Mouse (Mus musculus) mesoderm, embryonic 11.5 days (tissue): ENCODE results near the gene Sim2.

Experiments
- DNase-seq: peaks from one replicate; pipeline ENCODE4 v3.0.0-alpha.2; 2012; ENCODE audit warnings: low read depth, low spot score

Sim2 gene

DNA sequence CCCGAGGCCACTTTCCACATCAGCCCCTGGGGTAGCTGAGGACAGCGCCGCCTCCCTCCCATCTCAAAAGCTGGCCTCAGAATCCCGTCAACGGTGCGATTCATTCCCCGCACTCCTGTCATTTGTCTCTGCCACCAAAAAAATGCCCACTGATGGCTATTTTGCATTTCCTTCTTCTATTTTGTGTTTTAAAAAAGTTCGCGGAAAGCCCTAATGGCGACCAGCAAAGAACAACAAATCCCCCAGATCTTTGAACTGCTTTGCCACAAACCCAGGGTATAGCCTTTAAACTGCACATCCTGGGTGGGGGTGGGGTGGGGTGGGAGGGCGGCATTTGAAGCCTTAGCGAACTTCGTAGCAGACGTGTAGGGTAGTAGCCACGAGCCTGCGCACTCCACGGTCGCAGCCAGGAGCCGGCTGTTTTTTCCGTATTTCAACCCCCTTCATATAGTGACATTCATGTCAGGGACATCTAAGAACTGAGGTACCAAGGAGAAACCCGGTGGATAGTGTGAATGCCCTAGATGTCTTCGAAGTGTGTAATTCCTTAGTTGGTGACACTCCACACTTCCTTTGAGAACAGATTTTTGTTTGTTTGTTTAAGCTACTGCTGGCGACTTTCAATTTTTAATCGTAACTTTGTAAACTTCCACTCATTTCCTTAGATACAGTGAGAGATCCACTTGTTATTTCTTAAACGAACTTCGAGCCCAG, 10.5 kb downstream of the Sim2 start:
- no peak for DNase-seq

DNA sequence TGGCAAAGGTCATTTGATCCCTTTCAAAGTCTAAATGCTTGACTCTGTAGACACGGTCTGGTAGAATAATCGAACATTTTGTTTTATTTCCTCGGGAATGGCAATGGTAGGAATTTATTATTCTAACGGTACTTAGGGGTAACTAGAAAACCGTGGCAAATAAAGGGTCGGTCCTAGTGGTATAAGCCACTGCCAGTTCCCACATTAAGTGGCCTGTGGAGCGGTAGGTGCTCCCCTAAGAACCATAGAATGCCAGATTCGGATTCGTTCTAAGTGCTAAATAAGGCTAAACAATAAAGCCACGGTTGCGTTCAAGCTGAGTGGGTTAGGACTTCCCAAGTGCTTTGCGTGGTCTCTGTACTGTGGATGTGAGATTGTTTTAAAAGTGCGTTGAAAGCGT, 11.7 kb downstream of the Sim2 start:
- DNase-seq, result no peak

DNA sequence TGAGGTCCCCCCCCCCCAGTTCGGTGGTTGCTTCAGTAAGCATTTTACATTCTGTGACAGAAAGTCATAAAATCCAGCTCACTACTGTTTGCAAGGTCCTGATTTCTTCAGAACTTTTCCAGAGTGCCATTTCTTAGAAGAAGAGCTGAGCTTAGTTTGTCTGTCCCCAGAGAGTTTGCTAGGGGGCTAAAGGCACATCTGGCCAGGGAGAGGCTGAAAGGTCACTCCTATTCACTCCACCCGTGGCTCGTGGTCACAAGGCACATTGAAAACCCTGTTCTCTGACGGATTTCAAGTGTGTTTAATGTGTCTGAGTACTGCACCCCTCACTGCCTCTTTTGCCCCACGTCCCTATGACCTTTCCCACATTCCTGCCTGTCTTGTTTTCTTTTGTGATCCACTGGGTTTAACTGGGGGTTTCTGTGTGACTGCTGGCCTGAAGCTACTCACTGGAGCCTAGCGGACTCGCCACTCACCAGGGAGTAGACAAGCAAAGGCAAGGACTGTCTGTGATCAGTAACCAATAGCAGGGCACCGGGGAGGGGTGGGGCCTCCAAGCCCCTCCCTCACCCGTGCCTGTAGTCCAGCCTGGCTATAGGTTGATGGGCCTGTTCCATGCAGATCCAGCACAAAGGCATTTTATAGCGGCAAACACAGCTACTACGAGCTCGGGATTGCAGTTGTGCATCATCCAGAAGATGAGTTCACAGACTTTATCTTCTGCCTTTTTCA, 13.2 kb downstream of the Sim2 start:
- DNase-seq, result peak; percentile 78

DNA sequence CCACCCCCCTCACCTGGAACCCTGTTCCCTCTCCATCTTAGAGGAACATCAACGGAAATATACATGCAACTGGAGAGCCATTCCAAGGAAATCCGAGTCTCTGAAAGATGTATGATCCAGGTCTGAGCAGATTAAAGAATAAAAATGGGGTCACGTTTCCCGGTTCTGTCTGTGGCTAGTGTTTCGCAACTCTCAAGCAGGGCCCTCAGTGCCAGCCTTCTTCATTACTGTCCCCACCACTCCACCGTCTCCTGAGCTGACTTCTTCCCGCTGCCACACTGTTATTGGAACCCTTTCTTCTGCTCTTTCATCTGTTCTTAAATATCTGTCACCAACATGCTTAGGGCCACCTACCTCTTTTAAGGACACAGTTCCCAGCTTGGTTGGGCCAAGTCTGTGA, 28.4 kb downstream of the Sim2 start:
- DNase-seq, result no peak

DNA sequence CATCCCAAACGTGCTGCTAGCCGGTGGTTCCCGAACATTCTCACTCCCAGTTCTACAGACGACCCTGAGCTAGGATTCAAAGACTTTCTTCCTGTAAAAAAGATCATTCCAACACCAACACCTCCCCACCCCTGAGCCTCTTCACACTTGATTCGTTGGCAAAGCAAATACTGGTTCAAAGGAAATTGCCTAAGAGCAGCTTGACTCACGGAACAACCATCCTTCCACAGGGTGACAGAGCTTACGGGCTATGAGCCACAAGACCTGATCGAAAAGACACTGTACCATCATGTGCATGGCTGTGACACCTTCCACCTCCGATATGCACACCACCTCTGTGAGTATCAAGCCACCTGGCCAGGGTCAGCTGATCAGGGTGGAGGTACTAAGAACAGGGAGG, 30.0 kb downstream of the Sim2 start:
- DNase-seq, result no peak

DNA sequence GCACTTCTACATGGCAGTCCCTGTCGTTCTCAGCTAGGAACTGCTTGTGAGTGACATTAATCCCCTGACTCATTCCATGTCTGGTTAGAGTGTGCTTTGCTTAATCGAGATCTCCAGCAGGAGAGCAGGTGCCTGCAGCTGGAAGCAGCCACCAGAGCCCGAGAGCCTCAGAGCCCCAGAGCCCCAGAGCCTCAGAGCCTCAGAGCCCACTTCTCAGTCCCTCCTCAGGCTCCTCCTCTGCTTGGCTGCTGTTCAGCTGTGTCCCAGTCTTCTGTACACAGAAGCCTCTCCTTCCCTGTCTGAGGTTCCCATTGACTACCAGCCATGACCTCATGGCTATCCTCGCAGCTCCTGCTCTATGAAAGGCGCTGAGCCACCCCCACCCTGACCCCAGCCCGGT, 32.6 kb downstream of the Sim2 start:
- no peak for DNase-seq

DNA sequence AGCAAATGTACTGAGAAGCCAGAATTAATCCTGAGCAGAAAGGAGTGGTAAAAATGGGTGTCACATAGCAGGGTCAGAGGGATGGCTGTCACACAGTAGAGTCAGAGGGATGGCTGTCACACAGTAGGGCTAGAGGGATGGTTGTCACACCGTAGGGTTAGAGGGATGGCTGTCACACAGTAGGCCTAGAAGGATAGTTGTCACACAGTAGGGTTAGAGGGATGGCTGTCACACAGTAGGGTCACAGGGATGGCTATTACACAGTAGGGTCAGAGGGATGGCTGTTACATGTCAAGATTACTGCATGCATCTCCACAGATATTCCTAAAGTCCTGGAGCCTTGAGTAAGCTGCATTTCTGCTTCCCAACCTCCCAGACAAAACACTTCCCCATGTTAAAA, 33.7 kb downstream of the Sim2 start:
- no peak for DNase-seq

DNA sequence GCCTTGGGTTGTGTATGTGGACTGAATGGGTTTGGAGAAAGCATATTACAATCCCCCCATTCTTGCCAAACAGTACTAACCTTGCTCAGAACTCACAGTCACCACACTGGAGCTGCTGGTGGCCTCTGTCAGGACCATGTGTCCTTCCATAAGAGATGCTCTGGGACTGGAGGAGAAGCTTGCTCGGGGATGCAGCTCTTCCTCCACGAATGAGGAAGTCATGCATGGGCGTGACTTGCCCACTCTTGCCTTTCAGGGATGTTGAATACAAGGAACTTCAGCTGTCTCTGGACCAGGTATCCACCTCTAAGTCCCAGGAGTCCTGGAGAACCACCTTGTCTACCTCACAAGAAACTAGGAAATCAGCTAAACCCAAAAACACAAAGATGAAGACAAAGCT, 37.6 kb downstream of the Sim2 start:
- no peak for DNase-seq

DNA sequence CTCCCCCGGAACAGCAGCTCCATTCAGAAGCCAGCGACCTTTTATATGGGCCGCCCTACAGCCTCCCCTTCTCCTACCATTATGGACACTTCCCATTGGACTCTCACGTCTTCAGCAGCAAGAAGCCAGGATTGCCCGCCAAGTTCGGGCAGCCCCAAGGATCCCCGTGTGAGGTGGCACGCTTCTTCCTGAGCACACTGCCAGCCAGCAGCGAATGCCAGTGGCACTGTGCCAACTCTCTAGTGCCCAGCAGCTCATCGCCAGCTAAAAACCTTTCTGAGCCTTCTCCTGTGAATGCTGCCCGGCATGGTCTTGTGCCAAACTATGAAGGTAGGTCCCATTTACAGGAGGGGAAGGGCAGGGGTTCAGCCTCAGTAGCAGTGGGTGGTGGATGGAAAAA, 38.5 kb downstream of the Sim2 start:
- no peak for DNase-seq

DNA sequence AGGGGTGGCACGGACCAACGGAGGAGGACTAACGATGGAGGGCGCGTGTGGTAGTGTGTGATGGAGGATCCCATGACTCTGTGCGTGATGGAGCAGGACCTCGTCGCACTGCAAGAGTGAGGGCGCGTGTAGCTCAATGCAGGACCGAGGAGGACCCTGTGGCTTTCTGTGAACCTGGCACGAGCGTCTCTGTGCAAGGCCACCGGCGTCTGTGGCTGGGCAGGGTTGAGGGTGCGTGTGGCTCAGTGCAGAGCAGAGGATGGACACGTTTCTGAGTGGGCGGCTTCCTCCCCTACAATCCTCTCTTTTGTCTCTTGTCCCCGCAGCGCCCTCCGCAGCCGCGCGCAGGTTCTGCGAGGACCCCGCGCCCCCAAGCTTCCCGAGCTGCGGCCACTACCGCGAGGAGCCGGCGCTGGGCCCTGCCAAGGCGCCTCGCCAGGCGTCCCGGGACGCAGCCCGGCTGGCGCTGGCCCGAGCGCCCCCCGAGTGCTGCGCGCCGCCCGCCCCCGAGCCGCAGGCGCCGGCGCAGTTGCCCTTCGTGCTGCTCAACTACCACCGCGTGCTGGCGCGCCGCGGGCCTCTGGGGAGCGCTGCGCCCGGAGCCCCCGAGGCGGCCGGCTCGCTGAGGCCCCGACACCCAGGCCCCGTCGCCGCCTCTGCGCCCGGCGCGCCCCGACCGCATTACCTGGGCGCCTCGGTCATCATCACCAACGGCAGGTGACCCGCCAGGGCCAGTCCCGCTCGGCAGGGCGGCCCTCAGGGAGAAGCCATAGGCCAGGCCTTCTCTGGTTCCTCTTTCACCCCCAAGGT, 40.6 kb downstream of the Sim2 start:
- DNase-seq, result peak; percentile 41

DNA sequence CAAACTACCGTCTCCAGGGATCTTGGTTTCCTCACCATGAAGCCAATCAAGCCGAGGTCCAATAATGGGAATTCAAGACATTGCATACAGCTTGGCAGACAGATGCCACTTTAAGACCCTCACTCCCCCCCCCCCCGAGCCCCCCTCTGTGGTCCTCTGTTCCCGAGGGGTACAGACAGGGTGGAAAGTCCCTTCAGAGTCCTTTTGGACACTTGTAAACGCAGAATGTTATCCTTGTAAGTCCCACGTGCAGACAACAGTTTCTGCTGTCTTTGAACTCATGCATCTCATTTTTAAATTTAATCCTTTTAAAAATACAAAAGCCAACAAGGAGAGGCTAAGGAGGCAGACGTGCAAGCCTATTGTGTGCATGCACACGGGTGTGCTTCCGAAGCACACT, 41.5 kb downstream of the Sim2 start:
- no peak for DNase-seq

DNA sequence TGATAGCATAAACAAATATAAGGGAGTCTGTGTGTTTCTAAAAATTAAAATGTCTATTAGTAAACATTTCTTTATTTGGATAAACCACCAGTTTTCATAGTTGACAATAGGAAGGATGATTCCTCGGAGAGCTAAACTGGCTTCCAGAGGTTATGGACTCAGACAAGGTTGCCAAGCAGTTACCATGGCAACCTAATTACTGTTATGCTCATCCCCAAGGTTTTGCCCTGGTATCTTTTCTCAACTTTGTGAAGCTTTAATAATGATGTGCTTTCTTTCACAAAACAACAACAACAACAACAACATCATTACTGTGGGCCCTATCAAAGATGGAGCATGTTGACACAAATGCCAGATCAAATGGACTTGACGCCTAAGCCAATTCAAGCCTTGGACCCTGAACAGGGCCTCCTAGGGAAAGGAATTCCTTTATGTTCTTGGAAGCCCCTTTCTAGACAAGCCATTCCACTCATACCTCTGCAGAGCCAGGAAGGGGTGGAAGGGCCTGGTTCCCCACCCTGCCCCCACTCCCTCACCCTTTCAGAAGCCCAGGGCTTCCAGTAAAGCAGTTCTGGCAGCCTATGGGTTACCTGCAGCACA, 43.6 kb downstream of the Sim2 start:
- peak; percentile 47 for DNase-seq

DNA sequence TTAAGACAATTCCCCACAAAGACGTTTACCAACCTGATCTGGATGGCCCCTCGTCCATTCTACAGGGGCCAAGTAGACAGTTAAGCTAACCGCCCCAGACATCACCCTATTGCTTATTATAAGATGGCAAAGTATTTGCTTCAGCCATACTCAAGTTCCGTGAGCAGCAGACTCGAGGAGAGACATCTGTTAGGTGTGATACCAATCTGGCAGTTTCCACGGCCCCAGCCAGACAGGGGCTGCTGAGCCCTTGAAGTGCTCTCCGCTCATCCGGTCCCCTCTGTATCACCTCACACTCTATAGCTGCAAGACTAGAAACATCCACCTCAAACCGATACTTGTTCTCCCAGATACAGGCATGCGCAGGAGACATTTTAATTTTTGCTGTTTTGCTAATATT, 49.5 kb downstream of the Sim2 start:
- DNase-seq, result no peak

DNA sequence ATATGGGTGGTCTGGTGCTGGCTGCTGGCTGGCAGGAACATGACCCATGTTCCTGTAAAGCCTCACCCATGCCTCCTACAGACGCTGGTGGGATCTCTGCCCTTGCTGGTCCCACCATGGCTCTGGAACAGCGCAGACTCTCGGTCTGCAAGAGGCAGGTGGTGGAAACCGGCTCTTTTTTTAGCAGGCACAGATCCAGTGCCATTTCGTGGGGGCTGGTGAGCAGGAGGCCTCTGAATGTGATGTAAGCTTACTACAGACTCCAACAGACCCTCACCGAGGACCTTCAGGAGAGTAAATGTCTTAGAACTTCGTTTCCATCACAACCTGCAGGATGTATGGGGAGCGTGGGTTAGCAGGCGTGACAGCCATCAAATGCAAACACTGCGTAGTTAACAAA, 56.0 kb downstream of the Sim2 start:
- no peak for DNase-seq

DNA sequence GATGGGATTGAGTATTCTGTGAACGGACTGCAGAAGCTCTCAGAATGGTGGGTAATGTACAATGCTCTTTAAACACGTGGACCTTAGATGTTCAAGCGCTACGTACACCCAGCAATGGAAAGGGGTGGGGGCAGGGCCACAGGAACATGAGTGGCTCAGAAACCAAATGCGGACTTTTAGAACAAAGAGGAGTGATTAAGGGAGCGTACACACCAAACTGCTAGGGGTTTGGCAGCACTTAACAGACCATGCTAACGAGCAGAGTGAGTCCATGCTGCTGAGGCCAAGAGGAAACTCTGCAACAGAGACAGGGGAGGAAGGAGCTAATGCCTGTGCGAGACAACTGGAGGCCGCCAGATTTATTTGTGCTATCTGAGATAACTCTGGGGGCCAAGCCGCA, 58.6 kb downstream of the Sim2 start:
- DNase-seq, result no peak

DNA sequence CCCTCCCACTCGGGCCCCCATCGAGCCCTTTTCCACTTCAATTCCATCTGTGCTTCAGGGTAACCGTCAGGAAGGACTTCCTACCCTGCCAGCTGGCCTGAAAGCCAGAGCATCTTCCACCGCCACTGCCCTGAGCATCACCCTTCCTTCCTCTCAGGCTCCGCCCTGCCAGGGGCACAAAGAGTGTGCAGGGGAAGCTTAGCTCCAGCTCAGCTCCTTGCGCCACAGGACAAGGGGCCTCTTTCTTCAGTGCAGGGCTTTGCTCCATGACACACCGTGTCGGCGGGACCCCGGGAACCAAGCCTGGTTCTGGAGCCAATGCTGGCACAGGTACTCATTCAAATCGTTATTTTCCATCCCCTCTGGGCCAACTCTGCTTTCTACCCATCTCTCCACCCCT, 63.4 kb downstream of the Sim2 start:
- DNase-seq, result no peak

DNA sequence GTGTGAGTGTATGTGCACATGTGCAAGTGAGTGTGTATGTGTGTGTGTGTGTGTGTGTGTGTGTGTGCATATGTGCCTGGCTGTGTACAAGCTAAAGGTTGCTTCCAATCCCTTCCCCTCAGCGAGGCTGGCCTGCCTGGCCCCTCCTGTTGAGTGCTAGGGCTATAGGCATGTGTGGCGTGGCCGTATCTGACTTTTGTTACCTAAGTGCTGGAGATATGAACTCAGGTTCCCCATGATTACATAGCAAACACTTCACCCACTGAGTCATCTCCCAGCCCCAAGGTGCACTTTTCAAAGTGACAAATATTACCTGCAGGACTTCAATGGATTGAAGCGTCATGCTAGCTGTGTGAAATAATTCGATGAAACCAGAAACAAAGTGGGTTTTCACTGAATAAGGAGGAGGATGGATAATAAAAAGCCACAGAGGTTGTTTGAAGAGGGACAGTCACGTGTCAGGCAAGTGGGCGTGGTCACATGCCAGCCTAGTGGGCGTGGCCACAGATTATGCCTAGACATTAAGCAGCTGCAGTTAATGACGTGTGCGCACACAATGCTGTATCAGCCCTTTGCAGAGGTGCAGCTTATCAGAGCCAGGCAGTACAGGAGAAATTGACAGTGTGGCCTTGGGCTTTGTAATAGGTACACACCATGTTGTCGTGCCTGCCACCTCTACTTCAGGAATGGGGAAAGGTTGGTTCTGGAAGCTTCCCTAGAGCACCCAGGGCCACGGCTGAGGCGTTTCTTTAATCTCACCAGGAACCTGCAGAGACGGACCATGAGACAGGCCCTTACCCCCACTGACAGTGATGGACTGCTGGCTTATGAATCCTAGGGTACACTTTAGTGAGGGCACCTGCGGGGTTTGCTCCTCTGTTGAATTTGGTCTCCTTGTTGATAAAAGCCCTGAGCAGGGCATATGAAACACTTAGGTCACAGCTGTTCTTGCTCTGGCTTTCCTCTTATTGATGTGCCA, 65.7 kb downstream of the Sim2 start:
- DNase-seq, result no peak

DNA sequence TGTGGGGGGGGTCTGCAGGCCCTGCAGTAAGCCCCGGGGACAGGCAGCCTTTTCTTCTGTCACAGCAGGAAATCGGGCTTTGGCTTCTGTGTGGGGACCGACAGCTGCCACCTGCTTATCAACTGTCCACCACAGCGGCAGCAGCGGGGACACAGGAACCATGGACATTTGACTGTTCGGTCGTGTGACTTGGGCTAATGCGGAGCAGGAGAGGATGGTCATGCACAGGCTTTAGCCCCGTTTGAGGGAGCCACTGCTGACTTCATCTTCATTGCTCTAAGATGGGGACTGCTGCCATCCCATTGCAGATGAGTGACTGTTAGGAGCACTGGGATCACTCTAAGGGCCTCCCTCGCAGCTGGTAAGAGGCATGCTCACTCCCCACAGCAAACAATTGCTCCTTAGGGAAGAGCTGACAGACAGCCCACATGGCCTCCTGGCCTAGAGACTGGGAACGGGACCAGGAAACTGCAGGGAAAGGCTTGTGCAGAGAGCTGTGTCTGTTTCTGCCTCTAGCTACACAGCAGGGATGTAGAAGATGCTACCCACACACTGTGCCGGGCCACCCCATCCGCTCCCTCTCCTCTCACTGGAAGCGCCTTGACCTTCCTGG, 70.4 kb downstream of the Sim2 start:
- DNase-seq, result no peak

DNA sequence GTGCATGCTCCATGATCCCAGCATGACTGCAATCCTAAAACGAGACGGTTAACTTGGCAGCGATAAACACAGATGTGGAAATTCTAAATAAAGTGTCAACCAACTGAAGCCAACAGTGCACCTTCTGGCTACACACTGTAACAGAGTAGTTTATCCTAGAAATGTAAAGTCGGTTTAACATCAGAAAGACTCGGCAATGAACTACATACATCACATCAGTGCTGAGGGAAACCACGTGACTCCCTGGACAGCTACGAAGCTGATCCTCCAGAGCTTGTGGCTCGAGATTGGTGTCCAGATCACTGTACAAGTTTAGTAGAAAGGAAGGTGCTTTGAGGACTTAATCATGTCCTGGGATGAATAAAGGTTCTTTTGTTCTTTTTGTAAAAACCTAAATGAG, 73.1 kb downstream of the Sim2 start:
- DNase-seq, result no peak

DNA sequence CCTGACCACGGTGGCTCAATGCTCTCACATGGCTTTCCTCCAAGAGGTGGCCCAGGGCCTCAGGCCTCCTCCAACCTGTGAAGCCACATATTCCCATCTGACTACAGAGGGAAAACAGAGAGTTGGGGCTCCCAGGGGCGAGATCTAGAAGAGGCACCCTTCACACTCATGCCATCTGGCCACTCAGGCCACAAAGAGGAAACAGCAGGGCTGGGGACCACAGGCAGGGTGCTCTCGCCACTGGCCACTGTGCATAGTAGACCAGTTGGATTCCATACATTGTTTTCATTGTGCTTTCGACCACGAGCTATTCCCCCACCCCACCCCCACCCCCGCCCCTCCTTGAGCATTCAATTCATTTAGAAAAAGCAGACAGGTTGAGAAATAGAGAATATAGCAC, 77.3 kb downstream of the Sim2 start:
- no peak for DNase-seq

DNA sequence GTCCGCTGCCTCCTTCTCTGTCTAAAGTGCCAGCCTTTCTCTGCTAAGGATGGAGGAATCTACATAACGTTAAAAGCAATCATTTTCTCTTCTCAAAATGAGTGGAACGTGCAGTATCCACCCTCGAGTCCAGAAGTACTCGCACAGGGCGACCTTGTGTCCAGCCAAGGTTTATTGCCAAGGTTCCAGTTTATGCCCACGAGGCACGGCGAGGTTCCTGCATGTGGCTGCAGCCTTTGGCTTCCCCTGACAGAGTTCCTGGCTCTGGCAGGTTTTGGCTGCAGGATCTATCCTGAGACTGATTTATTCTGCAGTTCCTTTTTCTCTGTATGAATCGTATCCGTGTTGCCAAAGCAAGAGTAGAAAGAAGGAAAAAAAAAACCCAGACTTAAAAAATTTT, 78.3 kb downstream of the Sim2 start:
- DNase-seq, result no peak
